Mouse (Mus musculus) CH12.LX (cell line): ENCODE results near the gene Tsku.

Source experiments
- BHLHE40 ChIP-seq: IDR thresholded peaks from 2 replicates; pipeline ENCODE4 v1.6.1; 2011; ENCODE audit warnings: mild to moderate bottlenecking, low read depth, low read length, improper control_type of control experiment
- CTCF ChIP-seq, 2 experiments: IDR thresholded peaks in 1 of 2; conservative IDR thresholded peaks in 1 of 2; 2 replicates each; pipeline ENCODE4 v1.5.1; 2011 to 2012; ENCODE audit warnings: low read depth in 2 of 2, low read length in 2 of 2, improper control_type of control experiment in 1 of 2, inconsistent platforms in 1 of 2, mild to moderate bottlenecking in 1 of 2, moderate library complexity in 1 of 2
- EP300 ChIP-seq: IDR thresholded peaks from 2 replicates; pipeline ENCODE4 v1.6.1; 2011; ENCODE audit warnings: low read length, improper control_type of control experiment
- GABPA ChIP-seq: IDR thresholded peaks from 2 replicates; pipeline ENCODE4 v1.6.1; 2012; ENCODE audit warnings: low read depth, low read length, improper control_type of control experiment, inconsistent platforms; ENCODE audit not compliant: insufficient replicate concordance
- MAX ChIP-seq: IDR thresholded peaks from 2 replicates; pipeline ENCODE4 v1.6.1; 2011; ENCODE audit warnings: low read length, improper control_type of control experiment
- POLR2A ChIP-seq: IDR thresholded peaks from 2 replicates; pipeline ENCODE4 v1.6.1; 2011; ENCODE audit warnings: low read depth, mild to moderate bottlenecking, improper control_type of control experiment, low read length
- USF1 ChIP-seq: IDR thresholded peaks from 2 replicates; pipeline ENCODE4 v1.6.1; 2014; ENCODE audit warnings: low read depth, mild to moderate bottlenecking, inconsistent platforms, low read length, improper control_type of control experiment

DNA sequence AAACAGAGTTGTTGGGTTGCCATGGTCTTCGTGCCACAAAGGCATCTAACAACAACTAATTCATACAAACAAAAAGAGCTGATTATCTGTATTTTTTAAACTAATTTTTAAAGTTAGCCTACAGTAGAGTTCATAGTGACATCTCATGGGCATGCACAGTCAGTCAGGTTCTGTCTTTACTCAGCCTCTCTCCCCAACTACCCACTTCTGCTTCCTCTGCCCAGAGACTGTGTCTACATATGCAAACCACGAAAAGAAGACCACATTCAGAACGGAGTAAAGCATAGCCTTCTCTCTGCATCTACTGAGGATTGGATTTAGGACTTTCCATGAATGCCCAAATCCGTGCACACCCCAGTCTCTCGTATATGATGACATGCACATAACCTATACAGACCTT is 46.5 kb upstream of the Tsku start:
- TF ChIP-seq GABPA (no peak), USF1 (no peak), EP300 (peak; percentile 74), POLR2A (no peak), BHLHE40 (no peak; the same call in 1 of the 2 replicates), CTCF (conservative IDR thresholded peaks at IDR 0.05 in 1 of 2, IDR thresholded peaks at IDR 0.05 in 1 of 2; ENCODE audit: low read depth in 2 of 2, low read length in 2 of 2) (no peak; a peak in 1 of 4 replicates), MAX (no peak)
